Mouse (Mus musculus) kidney, adult 2 months (tissue): ENCODE results near the gene Rhag.

ENCODE experiments used
- CTCF ChIP-seq: fragments of 200-500 bp; conservative IDR thresholded peaks from 2 replicates; pipeline ENCODE4 v1.5.1; 2011; ENCODE audit warnings: low read depth, mild to moderate bottlenecking, control low read depth, low read length, moderate library complexity, mixed read lengths; ENCODE audit not compliant: insufficient read depth, insufficient read length
- POLR2A ChIP-seq: fragments of 200-500 bp; IDR thresholded peaks from one replicate; pipeline ENCODE4 v1.6.1; 2011; ENCODE audit warnings: low read depth, low read length, control low read depth

DNA sequence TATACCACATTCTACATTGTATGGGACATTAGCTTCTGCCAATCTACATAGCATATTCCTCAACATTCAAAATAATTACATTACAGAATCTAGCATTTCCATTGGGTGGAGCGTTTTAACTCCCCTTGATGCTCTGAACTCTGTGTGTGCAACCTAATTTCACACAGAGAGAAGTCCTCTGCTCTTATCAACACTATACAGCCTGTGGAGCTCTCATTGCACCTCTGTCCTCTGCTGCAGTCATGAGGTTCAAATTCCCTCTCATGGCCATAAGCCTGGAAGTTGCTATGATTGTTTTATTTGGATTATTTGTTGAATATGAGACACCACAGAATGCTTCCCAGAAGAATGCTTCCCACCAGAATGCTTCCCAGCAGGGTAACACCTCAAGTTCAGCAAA is at the start of gene Rhag:
- TF ChIP-seq CTCF, result no peak
- TF ChIP-seq POLR2A, result no peak
